ENCODE assay signal across 8 mouse cellular contexts in genomic region chr19:5097521-5098362, GRCm38 (mm10). TPM values are rescaled to one million over a fixed set of nuclear protein-coding genes. Genes with fewer than 3 reads are reported as not detected.
DNase-seq lines count a peak whose midpoint lies in the region; ATAC-seq lines count a peak whose summit lies in the region.

No protein-coding gene starts in this region.

- no peak overlapping the region for H3K27ac ChIP-seq in liver, embryonic 11.5 days (ENCODE audit: low read depth, low read length)
- no peak overlapping the region for H3K27ac ChIP-seq in stomach, embryonic 16.5 days (ENCODE audit: low read length)

- peak; percentile 37 for DNase-seq in cerebellum, adult 11-12 months
- DNase-seq in cerebellum, adult 11 months = no peak
- DNase-seq in right cerebral cortex, postnatal 4 days = peak; percentile 53
- DNase-seq in right cerebral cortex, postnatal 36 days (ENCODE audit: low spot score in 2 of 2) = no peak
- DNase-seq in liver, embryonic 11.5 days (ENCODE audit: low spot score) = no peak
- no peak for DNase-seq in adrenal gland, adult 18-20 months (ENCODE audit: low spot score in 2 of 2)
- no peak for DNase-seq in B cell, adult 2 months

- H3K9me3 ChIP-seq in liver, embryonic 11.5 days (ENCODE audit: control insufficient read depth, low read length) = no peaks in the 10 kb centered on the region
- H3K9me3 ChIP-seq in stomach, embryonic 16.5 days (replicated peaks; ENCODE audit: control insufficient read depth, low read length) = no peaks in the 10 kb centered on the region

- no peak for ATAC-seq in liver, embryonic 11.5 days (replicated peaks; ENCODE audit: low FRiP score)
- ATAC-seq in stomach, embryonic 16.5 days (ENCODE audit: insufficient read depth, low FRiP score) = no peak

- peak overlapping the region; percentile 63 for H3K9ac ChIP-seq in liver, embryonic 11.5 days (ENCODE audit: low read depth, low read length)
- H3K9ac ChIP-seq in stomach, embryonic 16.5 days (ENCODE audit: low read length) = peak overlapping the region; percentile 85

- peak overlapping the region; percentile 90 for H3K4me2 ChIP-seq in liver, embryonic 11.5 days
- H3K4me2 ChIP-seq in stomach, embryonic 16.5 days (ENCODE audit: low read depth, low read length) = peak overlapping the region; percentile 99

- peaks cover 14% of the 10 kb centered on the region for H3K36me3 ChIP-seq in liver, embryonic 11.5 days (ENCODE audit: control insufficient read depth, insufficient read depth, low read length)
- peaks cover 3% of the 10 kb centered on the region for H3K36me3 ChIP-seq in stomach, embryonic 16.5 days (ENCODE audit: control insufficient read depth, insufficient read depth, low read length)

- WGBS in liver, embryonic 11.5 days = 8% methylated on average over 30 of the region's 31 CpGs
- 4% methylated on average over 30 of the region's 31 CpGs for WGBS in stomach, embryonic 16.5 days

- peak overlapping the region; percentile 45 for H3K4me3 ChIP-seq in liver, embryonic 11.5 days (ENCODE audit: low read depth, low read length)
- peak overlapping the region; percentile 60 for H3K4me3 ChIP-seq in stomach, embryonic 16.5 days (replicated peaks; ENCODE audit: low read length)

- H3K4me1 ChIP-seq in liver, embryonic 11.5 days (replicated peaks; ENCODE audit: control insufficient read depth, insufficient read depth, low read length) = peaks cover 38% of the 10 kb centered on the region
- H3K4me1 ChIP-seq in stomach, embryonic 16.5 days (ENCODE audit: control insufficient read depth, insufficient read depth, low read length) = peaks cover 26% of the 10 kb centered on the region

- peaks cover 2% of the 10 kb centered on the region; the same call in 1 of the 2 replicates for H3K27me3 ChIP-seq in liver, embryonic 11.5 days (replicated peaks; ENCODE audit: control insufficient read depth, insufficient read depth, low read length)
- no peaks in the 10 kb centered on the region for H3K27me3 ChIP-seq in stomach, embryonic 16.5 days (ENCODE audit: control insufficient read depth, insufficient read depth, low read length)

RNA-seq across cellular contexts. Expression of gene Cnih2, which starts 0.6 kb away (rescaled TPM):
- 8.4 and 9.5 TPM in 2 replicates for polyA plus RNA-seq in liver, embryonic 11.5 days (2014; fragmentation: Nextera tagmentation; extraction: Ambion mirVana)
- 5.8 and 7.4 TPM in 2 replicates for polyA plus RNA-seq in stomach, embryonic 16.5 days (2015; fragmentation: Nextera tagmentation; extraction: Ambion mirVana)
- 1 to 10 TPM; 1.9 to 2.3 TPM for total RNA-seq in adrenal gland, adult 18-20 months (2021)

RNA-seq across cellular contexts. Expression of gene Rab1b, which starts 9.1 kb away (rescaled TPM):
- polyA plus RNA-seq in liver, embryonic 11.5 days (2014; fragmentation: Nextera tagmentation; extraction: Ambion mirVana) = 180 and 185 TPM in 2 replicates
- 240 and 242 TPM in 2 replicates for polyA plus RNA-seq in stomach, embryonic 16.5 days (2015; fragmentation: Nextera tagmentation; extraction: Ambion mirVana)
- 100 to 1,000 TPM; 179 to 194 TPM for total RNA-seq in adrenal gland, adult 18-20 months (2021)

RNA-seq across cellular contexts. Expression of gene Yif1a, which starts 9.4 kb away (rescaled TPM):
- polyA plus RNA-seq in liver, embryonic 11.5 days (2014; fragmentation: Nextera tagmentation; extraction: Ambion mirVana) = 77.8 and 83.4 TPM in 2 replicates
- polyA plus RNA-seq in stomach, embryonic 16.5 days (2015; fragmentation: Nextera tagmentation; extraction: Ambion mirVana) = 110 and 123 TPM in 2 replicates
- total RNA-seq in adrenal gland, adult 18-20 months (2021) = 10 to 100 TPM; 56.4 to 75.3 TPM

RNA-seq across cellular contexts. Expression of gene Tmem151a, which starts 12.4 kb away (rescaled TPM):
- polyA plus RNA-seq in liver, embryonic 11.5 days (2014; fragmentation: Nextera tagmentation; extraction: Ambion mirVana) = 2.6 TPM in 2 replicates
- 4.9 and 6.8 TPM in 2 replicates for polyA plus RNA-seq in stomach, embryonic 16.5 days (2015; fragmentation: Nextera tagmentation; extraction: Ambion mirVana)
- total RNA-seq in adrenal gland, adult 18-20 months (2021) = 1 to 10 TPM; 1.4 to 1.5 TPM

RNA-seq across cellular contexts. Expression of gene Klc2, which starts 20.6 kb away (rescaled TPM):
- polyA plus RNA-seq in liver, embryonic 11.5 days (2014; fragmentation: Nextera tagmentation; extraction: Ambion mirVana) = 7.3 and 8.3 TPM in 2 replicates
- 13.6 TPM in 2 replicates for polyA plus RNA-seq in stomach, embryonic 16.5 days (2015; fragmentation: Nextera tagmentation; extraction: Ambion mirVana)
- total RNA-seq in adrenal gland, adult 18-20 months (2021) = 10 to 100 TPM; 49.2 to 49.8 TPM

Comparison
In these comparisons a context has a peak if more than half of its experiments do, and no peak if none do; other contexts are left out.
1. DNase-seq: peak in cerebellum, adult 11-12 months (single experiment) and right cerebral cortex, postnatal 4 days (single experiment); none in cerebellum, adult 11 months (single experiment), right cerebral cortex, postnatal 36 days (0 of 2), liver, embryonic 11.5 days (single experiment), adrenal gland, adult 18-20 months (0 of 2) and B cell, adult 2 months (0 of 2).